Mouse (Mus musculus): Measurements from ENCODE around the gene Rrp7a. TPM values are rescaled to one million over a fixed set of nuclear protein-coding genes. Genes with fewer than 3 reads are reported as not detected.
A peak's percentile ranks its signal among the peaks of the same experiment; 100 is the strongest.

Rrp7a gene
- polyA plus RNA-seq, 1 experiment from 2014 or later: 67.3 TPM

DNA sequence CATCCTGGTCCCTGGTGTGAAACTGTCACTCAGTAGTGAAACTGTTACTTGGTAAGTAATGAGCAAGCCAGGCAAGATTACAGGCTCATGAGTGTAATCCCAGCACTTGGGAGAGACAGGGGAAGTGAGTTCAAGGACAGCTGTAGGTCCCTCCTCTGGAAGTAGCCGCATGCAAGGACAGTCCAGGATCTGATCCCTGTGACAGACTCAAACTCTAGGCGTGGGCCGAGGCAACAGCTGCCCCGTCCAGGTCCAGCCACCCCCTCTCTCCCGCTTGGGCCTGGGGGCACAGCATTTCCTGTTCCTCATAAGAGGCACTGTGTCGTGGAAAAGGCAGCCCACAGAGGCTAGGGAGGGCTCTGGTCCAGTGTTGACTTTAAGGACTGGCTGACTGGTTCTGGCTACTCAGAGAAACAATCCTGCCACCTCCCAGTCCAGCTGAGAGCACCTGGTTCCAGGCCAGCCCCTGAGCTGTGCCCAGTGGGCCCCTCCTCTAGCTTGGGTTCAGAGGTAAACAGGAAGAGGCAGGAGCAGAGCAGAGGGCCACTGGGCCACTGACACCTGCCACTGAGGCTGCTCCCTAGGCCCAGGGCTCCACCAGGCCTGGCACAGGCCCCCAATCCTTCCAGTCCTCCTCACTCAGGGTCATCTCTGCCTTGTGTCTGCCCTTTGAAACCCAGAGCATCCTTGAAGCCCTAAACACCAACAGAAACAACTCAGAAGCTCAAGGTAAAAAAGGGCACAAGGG lies 33.2 kb upstream of the Rrp7a start:
- H3K4me2 ChIP-seq: no peak overlapping the region
- 0 out of 2 replicates have a peak, but pooled peaks have one; percentile 35 for ATAC-seq (ENCODE audit: insufficient number of reproducible peaks, low FRiP score, low TSS enrichment, low read depth)
- peaks cover 50% of the 10 kb centered on the region for H3K36me3 ChIP-seq
- H3K27me3 ChIP-seq: no peaks in the 10 kb centered on the region
- no peak overlapping the region for H3K9ac ChIP-seq
- H3K4me3 ChIP-seq: no peak overlapping the region
- no peak overlapping the region for H3K27ac ChIP-seq
- H3K9me3 ChIP-seq: no peaks in the 10 kb centered on the region
- WGBS: 59% methylated on average over 6 of the region's 6 CpGs
- H3K4me1 ChIP-seq: no peaks in the 10 kb centered on the region

DNA sequence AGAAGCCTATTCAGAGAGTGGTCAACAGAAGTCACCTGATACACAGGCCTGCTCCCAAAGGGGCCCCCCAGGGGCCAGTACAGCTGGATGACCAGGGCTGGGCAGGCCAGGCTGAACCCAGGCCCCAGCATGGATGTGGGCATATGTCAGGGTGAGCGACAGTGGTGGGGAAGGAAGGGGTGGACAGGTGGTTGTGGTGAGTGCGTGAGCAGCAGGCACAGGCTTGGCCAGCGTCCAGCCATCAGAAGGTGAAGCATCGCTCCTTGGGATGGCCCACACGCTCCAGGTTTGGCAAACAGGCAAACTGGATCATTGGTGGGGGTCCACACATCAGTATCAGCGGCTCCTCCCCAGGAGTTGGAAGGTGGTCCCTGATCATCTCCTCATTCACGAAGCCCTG lies 31.7 kb upstream of the Rrp7a start:
- no peak for ATAC-seq (ENCODE audit: insufficient number of reproducible peaks, low FRiP score, low TSS enrichment, low read depth)
- 92% methylated on average over 7 of the region's 7 CpGs for WGBS
- Histone ChIP-seq H3K9me3 (no peaks in the 10 kb centered on the region), H3K9ac (no peak overlapping the region), H3K4me3 (no peak overlapping the region), H3K4me1 (0 out of 2 replicates have a peak, but pooled peaks cover 5% of the 10 kb centered on the region), H3K27ac (no peak overlapping the region), H3K36me3 (peaks cover 35% of the 10 kb centered on the region), H3K4me2 (no peak overlapping the region), H3K27me3 (no peaks in the 10 kb centered on the region)

GRCm38 (mm10) chr15:83150694-83151093 lies 28.1 kb upstream of the Rrp7a start:
- Histone ChIP-seq H3K4me1 (peaks cover 13% of the 10 kb centered on the region), H3K4me3 (no peak overlapping the region), H3K36me3 (peaks cover 27% of the 10 kb centered on the region), H3K9me3 (no peaks in the 10 kb centered on the region), H3K27me3 (no peaks in the 10 kb centered on the region), H3K9ac (no peak overlapping the region), H3K27ac (peak overlapping the region; percentile 39; the same call in 1 of the 2 replicates), H3K4me2 (no peak overlapping the region)
- 80% methylated on average over 4 of the region's 4 CpGs for WGBS
- ATAC-seq (ENCODE audit: insufficient number of reproducible peaks, low FRiP score, low TSS enrichment, low read depth): no peak

GRCm38 (mm10) chr15:83150073-83150442 lies 27.5 kb upstream of the Rrp7a start:
- Histone ChIP-seq H3K4me2 (peak overlapping the region; percentile 73), H3K9ac (no peak overlapping the region), H3K36me3 (peaks cover 31% of the 10 kb centered on the region), H3K27me3 (no peaks in the 10 kb centered on the region), H3K27ac (peak overlapping the region; percentile 98), H3K4me3 (peak overlapping the region; percentile 88; the same call in 1 of the 2 replicates), H3K9me3 (no peaks in the 10 kb centered on the region), H3K4me1 (peaks cover 13% of the 10 kb centered on the region)
- WGBS: 22% methylated on average over 3 of the region's 3 CpGs
- ATAC-seq (ENCODE audit: insufficient number of reproducible peaks, low FRiP score, low TSS enrichment, low read depth): no peak

GRCm38 (mm10) chr15:83149196-83150072 lies 26.8 kb upstream of the Rrp7a start, which contains the start of gene Poldip3:
Poldip3 (minus strand) TSS chr15:83149384.
- Histone ChIP-seq H3K4me3 (peak within 1 kb of the TSS; percentile 88), H3K9ac (peak within 1 kb of the TSS; percentile 96), H3K36me3 (peaks cover 30% of the 10 kb centered on the region), H3K4me1 (peaks cover 13% of the 10 kb centered on the region), H3K27ac (peak within 1 kb of the TSS; percentile 98), H3K4me2 (peak within 1 kb of the TSS; percentile 73), H3K9me3 (no peaks in the 10 kb centered on the region), H3K27me3 (no peaks in the 10 kb centered on the region)
- WGBS: under 1% methylated on average over 56 of the region's 56 CpGs
- peak; percentile 92 for ATAC-seq (ENCODE audit: insufficient number of reproducible peaks, low FRiP score, low TSS enrichment, low read depth)

GRCm38 (mm10) chr15:83148801-83149195 lies 26.2 kb upstream of the Rrp7a start:
- Histone ChIP-seq H3K27ac (peak overlapping the region; percentile 98), H3K9me3 (no peaks in the 10 kb centered on the region), H3K4me3 (peak overlapping the region; percentile 88), H3K36me3 (peaks cover 26% of the 10 kb centered on the region), H3K9ac (peak overlapping the region; percentile 96), H3K4me2 (peak overlapping the region; percentile 73), H3K4me1 (peaks cover 13% of the 10 kb centered on the region), H3K27me3 (no peaks in the 10 kb centered on the region)
- peak; percentile 72 for ATAC-seq (ENCODE audit: insufficient number of reproducible peaks, low FRiP score, low TSS enrichment, low read depth)
- under 1% methylated on average over 40 of the region's 41 CpGs for WGBS

DNA sequence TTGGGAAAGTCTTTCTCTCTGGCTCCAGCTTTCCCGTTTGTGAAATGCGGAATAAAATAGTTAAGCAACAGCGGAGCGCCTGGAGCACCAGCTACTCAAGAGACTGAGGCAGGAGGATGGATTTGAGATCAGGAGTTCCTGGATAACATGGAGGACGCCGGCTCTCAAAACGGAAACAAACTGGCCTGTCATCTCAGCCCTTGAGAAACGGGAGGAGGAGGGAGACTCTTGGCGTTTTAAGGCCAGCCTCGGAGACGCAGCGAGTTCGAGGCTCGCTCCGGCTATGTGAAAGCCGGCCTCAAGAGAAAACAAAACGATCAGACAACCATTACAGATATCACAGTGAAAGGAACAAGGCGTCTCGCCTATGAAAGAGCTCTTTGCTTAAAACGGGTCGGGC lies 25.8 kb upstream of the Rrp7a start:
- no peak for ATAC-seq (ENCODE audit: insufficient number of reproducible peaks, low FRiP score, low TSS enrichment, low read depth)
- peak overlapping the region; percentile 88 for H3K4me3 ChIP-seq
- peak overlapping the region; percentile 98 for H3K27ac ChIP-seq
- peaks cover 16% of the 10 kb centered on the region for H3K4me1 ChIP-seq
- H3K4me2 ChIP-seq: peak overlapping the region; percentile 73
- peaks cover 22% of the 10 kb centered on the region for H3K36me3 ChIP-seq
- H3K9me3 ChIP-seq: no peaks in the 10 kb centered on the region
- no peaks in the 10 kb centered on the region for H3K27me3 ChIP-seq
- H3K9ac ChIP-seq: peak overlapping the region; percentile 96
- WGBS: 2% methylated on average over 21 of the region's 21 CpGs

GRCm38 (mm10) chr15:83145541-83145940 lies 22.9 kb upstream of the Rrp7a start:
- H3K4me3 ChIP-seq: no peak overlapping the region
- H3K27ac ChIP-seq: no peak overlapping the region
- H3K27me3 ChIP-seq: no peaks in the 10 kb centered on the region
- no peaks in the 10 kb centered on the region for H3K9me3 ChIP-seq
- peaks cover 21% of the 10 kb centered on the region for H3K36me3 ChIP-seq
- H3K4me2 ChIP-seq: no peak overlapping the region
- H3K9ac ChIP-seq: no peak overlapping the region
- ATAC-seq (ENCODE audit: insufficient number of reproducible peaks, low FRiP score, low TSS enrichment, low read depth): no peak
- 86% methylated on average over 6 of the region's 6 CpGs for WGBS
- H3K4me1 ChIP-seq: peaks cover 28% of the 10 kb centered on the region

DNA sequence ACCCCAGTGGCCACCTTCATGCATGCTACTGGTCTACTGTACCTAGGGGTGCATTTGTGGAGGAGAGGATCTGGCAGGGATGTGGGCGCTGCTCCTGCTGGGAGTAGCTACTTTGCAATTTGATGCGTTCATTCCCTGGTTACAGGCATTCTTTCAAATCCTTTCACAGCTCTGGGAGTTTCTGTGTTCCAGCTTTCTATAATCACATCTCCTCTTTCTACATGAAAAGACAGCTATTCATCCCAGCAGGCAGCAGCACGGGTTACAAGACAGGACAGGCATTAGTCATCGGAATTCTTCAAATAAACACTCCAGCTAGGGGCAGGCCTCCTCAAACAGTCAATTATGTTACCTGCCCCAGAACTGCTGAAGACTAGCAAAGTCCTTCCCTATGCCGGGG lies 20.3 kb upstream of the Rrp7a start:
- ATAC-seq (ENCODE audit: insufficient number of reproducible peaks, low FRiP score, low TSS enrichment, low read depth): no peak

GRCm38 (mm10) chr15:83135654-83136053 lies 13.1 kb upstream of the Rrp7a start:
- ATAC-seq (ENCODE audit: insufficient number of reproducible peaks, low FRiP score, low TSS enrichment, low read depth): no peak
- 87% methylated on average over 2 of the region's 2 CpGs for WGBS

More for the DNA sequence above, 20.3 kb upstream of the Rrp7a start:
- Histone ChIP-seq H3K9me3 (no peaks in the 10 kb centered on the region), H3K4me1 (peaks cover 21% of the 10 kb centered on the region), H3K4me3 (no peak overlapping the region), H3K27ac (peak overlapping the region; percentile 64), H3K9ac (no peak overlapping the region), H3K27me3 (no peaks in the 10 kb centered on the region), H3K36me3 (peaks cover 27% of the 10 kb centered on the region), H3K4me2 (no peak overlapping the region)
- 44% methylated on average over 5 of the region's 5 CpGs for WGBS

DNA sequence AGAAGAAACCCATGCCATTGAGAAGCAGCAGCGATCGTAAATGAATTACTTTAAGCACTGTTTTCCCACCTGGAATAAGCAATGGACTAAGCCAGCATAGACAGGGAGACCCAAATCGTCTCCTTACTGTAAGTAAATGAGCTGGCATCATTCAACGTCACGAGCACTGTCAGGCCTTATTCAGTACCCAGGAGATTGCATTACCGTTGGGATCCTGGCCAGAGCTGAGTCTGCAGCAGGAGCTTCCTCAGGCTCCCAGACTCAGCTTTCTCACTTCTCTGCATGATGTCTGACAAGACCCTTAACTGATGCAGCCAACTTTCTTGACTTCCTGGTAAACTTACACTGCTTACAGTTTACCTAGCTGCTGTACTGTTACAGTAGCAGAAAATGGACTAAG lies 12.1 kb upstream of the Rrp7a start:
- Histone ChIP-seq H3K4me2 (no peak overlapping the region), H3K9ac (no peak overlapping the region), H3K4me1 (no peaks in the 10 kb centered on the region), H3K36me3 (peaks cover 83% of the 10 kb centered on the region), H3K9me3 (no peaks in the 10 kb centered on the region), H3K27me3 (no peaks in the 10 kb centered on the region), H3K4me3 (no peak overlapping the region), H3K27ac (no peak overlapping the region)
- ATAC-seq (ENCODE audit: insufficient number of reproducible peaks, low FRiP score, low TSS enrichment, low read depth): no peak
- WGBS: 86% methylated on average over 6 of the region's 6 CpGs

More at GRCm38 (mm10) chr15:83135654-83136053, 13.1 kb upstream of the Rrp7a start:
- Histone ChIP-seq H3K9me3 (no peaks in the 10 kb centered on the region), H3K9ac (no peak overlapping the region), H3K27ac (no peak overlapping the region), H3K4me1 (peaks cover 3% of the 10 kb centered on the region; the same call in 1 of the 2 replicates), H3K4me2 (no peak overlapping the region), H3K4me3 (no peak overlapping the region), H3K36me3 (peaks cover 73% of the 10 kb centered on the region), H3K27me3 (no peaks in the 10 kb centered on the region)

All from limb, embryonic 15.5 days (tissue).